Mouse (Mus musculus) gastrocnemius, adult 2 months (tissue): ENCODE measurements around the gene Hsh2d. TPM values are rescaled to one million over a fixed set of nuclear protein-coding genes. Genes with fewer than 3 reads are reported as not detected.

Experiments used
- DNase-seq: peaks from one replicate; pipeline ENCODE4 v3.0.0; 2022
- H3K27ac ChIP-seq: fragments of 200-600 bp; 2 replicates; pipeline ENCODE4 v1.8.1; 2022; ENCODE audit warnings: mild to moderate bottlenecking
- H3K4me3 ChIP-seq: fragments of 200-600 bp; 2 replicates; pipeline ENCODE4 v1.8.1; 2022; ENCODE audit warnings: mild to moderate bottlenecking, moderate library complexity
- CTCF ChIP-seq: fragments of 200-600 bp; IDR thresholded peaks from 2 replicates; pipeline ENCODE4 v1.8.1; 2022; ENCODE audit warnings: antibody characterized with exemption, mild to moderate bottlenecking, moderate library complexity
- intact Hi-C: fragments of 180-260 bp; cut with DNase I; formaldehyde crosslinking; loops from one replicate; pipeline ENCODE4 v1.15.1; 2025
- total RNA-seq, 2 experiments: library from RNA; stranded (reverse); gene quantifications; 2 replicates each; pipeline ENCODE4 v1.2.3; 2021

The Hsh2d gene
- total RNA-seq, 2 experiments from 2014 or later, result not detected

DNA sequence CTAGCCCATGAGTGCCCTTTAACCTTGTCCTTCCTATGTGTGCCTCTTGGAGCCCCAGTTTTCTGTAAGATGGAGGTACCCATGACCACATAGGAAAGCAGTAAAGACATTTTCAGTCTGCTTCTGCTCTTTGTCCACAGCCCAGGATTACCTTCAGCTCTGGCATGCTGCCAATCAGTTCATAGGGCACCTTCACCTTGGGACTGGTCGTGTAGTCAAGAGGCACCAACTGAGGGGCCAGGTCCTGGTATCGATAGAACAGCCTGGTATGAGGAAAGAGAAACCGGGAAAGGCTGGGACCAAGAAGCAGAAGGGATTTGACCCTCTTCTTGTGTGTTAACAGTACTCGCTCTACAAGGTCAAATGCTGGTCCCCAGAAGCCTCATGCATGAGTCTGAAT is 20.8 kb downstream of the Hsh2d start:
- Histone ChIP-seq H3K27ac (no peak overlapping the region), H3K4me3 (no peak overlapping the region)
- intact Hi-C loops, result no loop called here
- DNase-seq, result no peak
- TF ChIP-seq CTCF, result no peak

DNA sequence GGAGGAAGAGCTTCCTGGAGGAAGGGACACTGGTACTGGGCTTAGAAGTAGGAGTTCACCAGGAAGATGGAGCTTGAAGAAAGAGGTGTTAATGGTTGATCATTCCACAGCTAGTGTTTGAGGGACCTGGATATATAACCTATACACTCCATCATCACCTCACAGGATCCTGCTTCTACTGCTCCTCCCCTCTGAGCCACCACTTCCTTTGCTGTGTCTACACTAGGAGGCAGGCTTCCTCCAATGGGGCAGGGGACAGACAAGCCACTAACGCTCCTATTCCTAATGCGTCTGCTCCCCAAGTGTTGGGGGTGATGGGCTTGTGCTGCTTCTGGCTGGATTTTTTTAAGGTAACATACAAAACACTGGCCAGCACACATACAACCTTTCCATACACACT is 21.3 kb downstream of the Hsh2d start:
- DNase-seq, result no peak
- Histone ChIP-seq H3K27ac (no peak overlapping the region), H3K4me3 (no peak overlapping the region)
- intact Hi-C loops, result no loop called here
- TF ChIP-seq CTCF, result no peak

DNA sequence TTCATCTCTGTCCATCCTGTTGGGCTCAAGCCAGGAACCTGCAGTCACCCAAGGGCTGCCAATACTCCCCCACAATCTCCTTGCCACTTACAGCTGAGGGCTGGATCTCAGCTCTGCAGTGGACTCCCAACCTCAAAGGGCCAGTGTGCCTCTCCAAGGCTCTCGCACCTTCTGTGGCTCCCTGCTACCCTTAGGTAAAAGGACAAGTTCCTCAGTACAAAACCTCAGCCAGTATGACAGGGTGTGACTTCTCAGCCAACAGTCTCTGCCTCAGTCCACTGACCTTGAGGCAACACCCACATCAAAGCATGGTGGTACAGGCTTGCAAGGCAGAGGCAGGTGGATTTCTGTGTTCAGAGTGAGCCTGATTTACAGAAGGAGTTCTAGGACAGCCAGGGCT is 22.4 kb downstream of the Hsh2d start:
- intact Hi-C loops, result no loop called here
- DNase-seq, result no peak
- no peak overlapping the region for H3K27ac ChIP-seq

DNA sequence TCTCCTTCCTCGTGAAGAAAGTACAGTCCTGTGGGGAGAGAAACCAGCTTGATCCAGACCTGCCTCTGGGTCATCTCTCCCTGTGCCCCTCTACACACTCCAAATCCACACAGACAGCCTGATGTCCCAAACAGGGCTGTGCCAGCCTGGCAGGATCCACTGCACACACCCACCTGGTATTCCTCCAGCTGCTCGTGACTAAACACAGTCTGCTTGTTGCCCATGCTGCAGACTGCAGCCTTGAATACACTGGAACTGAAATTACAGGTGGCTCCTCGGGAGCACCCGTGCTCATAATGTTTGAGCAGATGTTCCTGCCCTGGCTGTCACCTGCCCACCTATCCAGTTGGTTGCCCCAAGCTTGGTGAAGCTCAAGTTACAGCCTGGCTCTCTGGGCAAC is 23.3 kb downstream of the Hsh2d start, which contains the start of gene Cib3:
Cib3 (minus strand) TSS at position 87 of the 400 bp plus-strand sequence.
- intact Hi-C loops, result no loop called here
- no peak for TF ChIP-seq CTCF

More for the DNA sequence above, 22.4 kb downstream of the Hsh2d start:
- no peak overlapping the region for H3K4me3 ChIP-seq
- no peak for TF ChIP-seq CTCF

DNA sequence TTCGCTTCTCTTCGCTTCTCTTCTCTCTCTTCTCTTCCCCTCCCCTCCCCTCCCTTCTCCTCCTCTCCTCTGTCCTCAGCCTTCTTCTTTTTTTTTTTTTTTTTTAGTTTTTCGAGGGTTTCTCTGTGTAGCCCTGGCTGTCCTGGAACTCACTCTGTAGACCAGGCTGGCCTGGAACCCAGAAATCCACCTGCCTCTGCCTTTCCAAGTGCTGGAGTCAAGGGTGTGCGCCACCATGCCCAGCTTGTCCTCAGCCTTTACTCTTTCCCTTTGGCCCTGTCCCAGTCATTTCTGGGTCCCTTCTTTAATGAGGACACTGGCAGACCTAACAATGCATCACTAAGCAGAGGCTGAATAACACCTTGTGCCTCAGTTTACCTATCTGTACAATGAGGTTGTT is 24.1 kb downstream of the Hsh2d start, which contains the start of gene Gm11034:
Gm11034 (minus strand) TSS at position 101 of the 400 bp plus-strand sequence.
- Histone ChIP-seq H3K4me3 (no peak within 1 kb of the TSS), H3K27ac (no peak within 1 kb of the TSS)
- no peak for TF ChIP-seq CTCF
- intact Hi-C loops, result no loop called here
- no peak for DNase-seq

More for the DNA sequence above, 23.3 kb downstream of the Hsh2d start, which contains the start of gene Cib3:
- no peak for DNase-seq
- no peak within 1 kb of the TSS for H3K4me3 ChIP-seq
- no peak within 1 kb of the TSS for H3K27ac ChIP-seq

DNA sequence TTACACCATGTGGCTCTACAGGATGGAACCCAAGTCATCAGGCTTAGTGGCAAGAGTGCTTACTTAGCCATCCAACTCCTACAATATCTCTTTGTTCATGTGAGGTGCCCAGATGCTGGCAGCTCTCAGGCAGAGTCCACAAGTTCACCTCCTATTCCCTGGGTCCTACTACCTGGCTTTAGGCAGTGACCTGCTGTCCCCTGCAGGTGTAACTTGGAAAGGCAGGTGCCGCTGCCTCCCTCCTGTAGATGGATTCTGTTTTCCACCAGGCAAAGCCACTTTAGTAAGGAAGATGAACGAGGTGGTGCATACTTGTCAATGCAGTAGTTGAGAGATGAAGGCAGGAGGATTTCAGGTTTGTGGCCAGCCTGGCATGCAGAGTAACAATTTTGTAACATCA is 25.6 kb downstream of the Hsh2d start:
- no peak overlapping the region for H3K4me3 ChIP-seq
- no peak for DNase-seq
- peak; percentile 27; the same call in 1 of the 2 replicates for TF ChIP-seq CTCF
- intact Hi-C loops, result no loop called here
- no peak overlapping the region for H3K27ac ChIP-seq

DNA sequence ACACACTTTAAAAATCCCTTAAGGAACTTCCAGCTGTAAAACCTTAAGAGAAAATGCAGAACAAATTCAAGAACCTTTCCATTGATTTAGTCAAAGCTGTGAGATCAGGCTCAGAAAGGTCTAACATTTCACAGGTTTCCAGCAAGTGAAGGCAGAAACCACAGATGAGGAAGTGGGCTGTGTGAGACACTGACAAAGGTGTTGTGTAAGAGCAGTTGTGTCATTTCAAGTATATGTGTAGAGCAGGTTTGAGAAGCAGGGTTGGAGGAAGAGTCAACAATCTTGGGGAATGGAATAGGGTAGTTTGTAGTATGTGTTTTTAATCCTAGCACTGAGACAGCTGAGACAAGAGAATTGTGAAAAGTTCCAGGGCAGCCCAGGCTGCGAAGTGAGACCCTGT is 26.4 kb downstream of the Hsh2d start:
- H3K27ac ChIP-seq, result no peak overlapping the region
- no peak for TF ChIP-seq CTCF
- intact Hi-C loops, result no loop called here
- H3K4me3 ChIP-seq, result no peak overlapping the region
- no peak for DNase-seq

DNA sequence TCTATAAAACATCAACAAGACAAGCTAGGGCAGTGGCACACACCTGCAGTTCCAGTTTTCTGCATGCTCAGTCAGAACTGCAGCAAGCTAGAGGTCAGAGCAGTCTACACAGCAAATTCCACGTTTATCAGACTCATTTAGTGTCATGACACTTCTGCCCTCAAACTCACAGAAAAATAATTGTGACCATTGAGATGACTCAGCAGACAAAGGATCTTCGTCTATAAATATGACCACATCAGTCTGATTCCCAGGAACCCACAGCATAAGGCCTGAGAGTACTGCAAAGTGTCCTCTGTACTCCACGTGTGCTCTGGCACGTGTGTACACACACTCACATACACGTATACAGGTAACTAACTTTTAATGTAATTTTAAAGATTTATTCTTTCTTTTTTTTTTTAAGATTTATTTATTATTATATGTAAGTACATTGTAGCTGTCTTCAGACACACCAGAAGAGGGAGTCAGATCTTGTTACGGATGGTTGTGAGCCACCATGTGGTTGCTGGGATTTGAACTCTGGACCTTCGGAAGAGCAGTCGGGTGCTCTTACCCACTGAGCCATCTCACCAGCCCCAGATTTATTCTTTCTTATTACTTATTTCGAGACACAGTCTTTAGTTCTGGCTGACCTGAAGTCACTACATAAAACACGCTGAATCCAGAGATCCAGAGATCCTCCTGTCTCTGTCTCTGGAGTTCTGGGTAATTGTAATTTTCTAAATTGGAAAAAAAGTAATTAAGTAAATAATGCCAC is 29.5 kb downstream of the Hsh2d start:
- Histone ChIP-seq H3K27ac (peak overlapping the region; percentile 93), H3K4me3 (peak overlapping the region; percentile 87)
- no peak for TF ChIP-seq CTCF
- intact Hi-C loops, result no loop called here
- DNase-seq, result no peak

DNA sequence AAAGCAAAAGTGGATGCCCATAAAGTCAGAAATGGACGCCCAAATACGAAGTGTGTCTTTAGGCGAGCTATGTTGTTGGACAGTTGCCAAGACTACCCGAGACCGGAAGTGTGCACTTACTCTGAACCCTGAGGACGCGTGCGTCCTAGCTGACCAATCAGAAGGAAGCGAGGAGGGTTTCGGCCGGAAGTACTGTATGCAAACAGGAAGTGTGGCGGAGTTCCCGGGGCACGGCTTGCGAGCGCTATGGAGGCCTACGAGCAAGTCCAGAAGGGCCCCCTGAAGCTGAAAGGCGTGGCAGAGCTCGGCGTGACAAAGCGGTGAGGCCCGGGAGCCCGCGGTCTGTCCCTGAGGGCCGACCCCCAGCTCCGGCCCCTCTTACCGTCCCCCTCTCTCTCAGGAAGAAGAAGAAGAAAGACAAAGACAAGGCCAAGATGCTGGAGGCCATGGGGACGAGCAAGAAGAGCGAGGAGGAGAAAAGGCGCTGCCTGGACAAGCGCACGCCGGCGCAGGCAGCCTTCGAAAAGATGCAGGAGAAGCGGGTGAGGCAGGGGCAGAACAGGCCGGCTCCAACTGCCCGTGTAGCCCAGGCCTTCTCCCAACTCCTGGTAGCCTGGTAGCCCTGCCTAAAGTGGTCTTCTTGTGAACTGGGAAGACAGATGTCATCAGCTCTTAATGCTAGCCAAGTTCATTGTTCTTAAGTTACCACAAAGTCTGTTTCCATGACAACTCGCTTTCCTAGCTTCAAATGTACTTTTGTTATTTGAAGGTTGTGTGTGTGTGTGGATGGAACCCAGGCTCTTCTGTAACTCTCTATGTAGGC is 30.3 kb downstream of the Hsh2d start, which contains the start of gene Fam32a:
Fam32a (plus strand) TSS at position 190 of the 823 bp plus-strand sequence.
- no peak for TF ChIP-seq CTCF
- DNase-seq, result peak; percentile 92
- peak within 1 kb of the TSS; percentile 93 for H3K27ac ChIP-seq
- intact Hi-C loops, result loop anchor here (5.0 kb wide), 1 partner anchor 42 kb away; no protein-coding TSS in a partner anchor
- peak within 1 kb of the TSS; percentile 87 for H3K4me3 ChIP-seq

DNA sequence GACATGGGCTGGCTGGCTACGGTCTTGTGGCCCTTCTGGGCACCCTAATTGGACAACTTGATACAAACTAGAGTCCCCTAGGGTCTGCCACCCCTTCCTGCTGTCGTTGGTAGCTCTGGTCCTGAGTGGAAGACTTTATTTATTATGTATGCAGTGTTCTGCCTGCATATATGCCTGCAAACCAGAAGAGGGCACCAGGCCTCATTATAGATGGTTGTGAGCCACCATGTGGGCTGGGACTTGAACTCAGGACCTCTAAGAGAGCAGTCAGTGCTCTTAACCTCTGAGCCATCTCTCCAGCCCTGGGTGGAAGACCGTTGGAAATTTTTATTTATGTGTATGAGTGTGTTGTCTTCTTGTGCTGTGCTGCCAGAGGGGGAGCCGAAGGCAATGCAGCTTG is 31.3 kb downstream of the Hsh2d start:
- intact Hi-C loops, result loop anchor here (5.0 kb wide), 1 partner anchor 43 kb away; no protein-coding TSS in a partner anchor
- peak overlapping the region; percentile 87 for H3K4me3 ChIP-seq
- peak; percentile 28; the same call in 1 of the 2 replicates for TF ChIP-seq CTCF
- DNase-seq, result no peak
- H3K27ac ChIP-seq, result no peak overlapping the region

DNA sequence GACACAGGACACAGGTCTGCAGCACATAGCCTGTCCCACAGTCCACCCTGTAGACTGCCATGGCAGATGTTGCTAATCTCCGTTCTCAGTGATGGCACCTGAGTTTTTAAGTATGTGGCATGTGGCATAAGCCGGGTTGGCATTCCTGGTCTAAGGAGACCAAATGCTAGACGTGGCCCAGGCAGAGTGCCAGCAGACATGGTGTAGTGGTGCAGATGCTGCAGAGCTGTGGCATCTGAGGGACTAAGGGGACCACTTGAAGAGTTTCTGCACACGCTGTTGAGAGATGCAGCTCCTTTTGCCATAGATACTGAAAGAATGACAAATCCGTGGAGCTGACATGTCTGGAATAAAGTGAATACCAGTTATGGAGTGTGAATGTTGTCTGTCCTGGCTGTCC is 33.2 kb downstream of the Hsh2d start:
- Histone ChIP-seq H3K4me3 (no peak overlapping the region), H3K27ac (no peak overlapping the region)
- intact Hi-C loops, result loop anchor here (5.0 kb wide), 1 partner anchor 45 kb away; no protein-coding TSS in a partner anchor
- no peak for DNase-seq
- no peak for TF ChIP-seq CTCF

DNA sequence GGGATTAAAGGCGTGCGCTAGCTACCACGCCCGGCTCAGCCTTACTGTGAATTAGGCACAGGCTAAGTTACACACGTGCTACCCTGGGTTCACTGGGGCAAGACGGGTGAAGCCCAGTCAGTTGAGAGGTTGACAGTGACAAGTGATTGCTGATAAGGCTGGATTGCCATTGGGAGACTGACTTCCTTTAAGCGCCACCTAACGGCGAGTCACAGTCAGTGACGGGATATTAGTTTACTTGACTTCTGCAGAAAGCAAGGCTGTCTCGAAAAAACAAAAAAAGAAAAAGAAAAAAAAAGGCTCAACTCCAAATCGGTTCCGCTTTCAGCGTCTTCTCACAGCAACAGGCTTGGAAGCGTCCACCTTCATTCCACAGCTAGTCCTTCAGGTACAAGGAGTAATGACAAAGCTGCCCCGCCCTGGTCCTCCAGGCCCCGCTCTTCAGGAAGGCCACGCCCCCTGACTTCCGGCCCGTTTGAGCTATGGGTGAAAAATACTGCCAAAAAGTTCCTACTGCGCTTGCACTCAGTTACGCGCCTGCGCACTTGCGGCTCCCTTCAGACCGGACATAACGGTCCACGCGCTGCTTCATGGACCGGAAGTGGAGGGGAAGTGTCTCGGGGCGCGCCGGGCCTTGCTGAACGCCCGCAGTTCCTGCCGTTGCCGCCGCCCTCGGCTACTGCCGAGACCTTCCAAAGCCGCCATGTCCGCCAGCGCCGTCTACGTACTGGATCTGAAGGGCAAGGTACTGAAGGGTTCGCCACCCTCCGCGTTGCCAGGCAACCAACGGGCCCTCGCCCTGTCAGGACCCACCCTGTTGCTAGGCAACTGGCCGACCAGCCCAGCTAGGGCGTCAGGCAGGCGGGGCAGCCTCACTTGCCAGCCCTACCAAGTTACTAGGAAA is 50.3 kb downstream of the Hsh2d start, which contains the start of gene Ap1m1:
Ap1m1 (plus strand) TSS at position 520 of the 904 bp plus-strand sequence.
- H3K4me3 ChIP-seq, result peak within 1 kb of the TSS; percentile 93
- intact Hi-C loops, result loop anchor here (5.0 kb wide), 1 partner anchor 77 kb away; the partner anchor contains the start of gene Rab8a

More for the DNA sequence above, 50.3 kb downstream of the Hsh2d start, which contains the start of gene Ap1m1:
- peak; percentile 84 for TF ChIP-seq CTCF
- H3K27ac ChIP-seq, result peak within 1 kb of the TSS; percentile 99
- peak; percentile 99 for DNase-seq
